Mouse (Mus musculus) kidney, embryonic 16.5 days (tissue): ENCODE results near the gene Cnga4. TPM values are rescaled to one million over a fixed set of nuclear protein-coding genes. Genes with fewer than 3 reads are reported as not detected.
"Not testable (repeated sequence)": the region's sequence is repeated elsewhere in the genome, so short reads cannot be mapped to it uniquely, and the experiment has no call there.

Experiments
- ATAC-seq: fragments of 200-750 bp; cut with Nextera tagmentation; 2 replicates; pipeline ENCODE4 v1.8.0; 2017; ENCODE audit warnings: moderate TSS enrichment; ENCODE audit not compliant: low FRiP score, low TSS enrichment
- H3K27ac ChIP-seq: fragments of 300-500 bp; sonication (generic); 2 replicates; pipeline ENCODE4 v1.5.1; 2014; ENCODE audit warnings: low read length
- H3K27me3 ChIP-seq: fragments of 300-500 bp; sonication (generic); 2 replicates; pipeline ENCODE4 v1.6.1; 2014; ENCODE audit warnings: low read length, control low read depth, mixed read lengths; ENCODE audit not compliant: insufficient read depth
- H3K36me3 ChIP-seq: fragments of 300-500 bp; sonication (generic); 2 replicates; pipeline ENCODE4 v1.6.1; 2014; ENCODE audit warnings: low read length, control low read depth, mixed read lengths; ENCODE audit not compliant: insufficient read depth
- H3K4me1 ChIP-seq: fragments of 300-500 bp; sonication (generic); 2 replicates; pipeline ENCODE4 v1.6.1; 2014; ENCODE audit warnings: low read length, control low read depth, mixed read lengths; ENCODE audit not compliant: insufficient read depth
- H3K4me2 ChIP-seq: fragments of 300-500 bp; sonication (generic); replicated peaks from 2 replicates; pipeline ENCODE4 v1.6.1; 2014; ENCODE audit warnings: low read depth, low read length
- H3K4me3 ChIP-seq: fragments of 300-500 bp; sonication (generic); 2 replicates; pipeline ENCODE4 v1.5.1; 2014; ENCODE audit warnings: mild to moderate bottlenecking, low read length
- H3K9ac ChIP-seq: fragments of 300-500 bp; sonication (generic); replicated peaks from 2 replicates; pipeline ENCODE4 v1.6.1; 2014; ENCODE audit warnings: low read length
- H3K9me3 ChIP-seq: fragments of 300-500 bp; sonication (generic); 2 replicates; pipeline ENCODE4 v1.6.1; 2016; ENCODE audit warnings: low read length, control low read depth
- WGBS: fragments of 180-500 bp; shearing (Covaris S2); extraction: QIAGEN DNeasy Blood & Tissue Kit; methylation state at CpG from one replicate; pipeline ENCODE4 v1.1.7; 2014; 5-methylcytosine and 5-hydroxymethylcytosine counted together
- polyA plus RNA-seq: library from polyadenylated mRNA; unstranded; fragments of >200 nt; fragmentation: Nextera tagmentation; extraction: Ambion mirVana; gene quantifications from 2 replicates; pipeline ENCODE4 v1.2.1, GENCODE M21; 2015

Cnga4 gene
- polyA plus RNA-seq, 1 experiment from 2014 or later = not detected

GRCm38 (mm10) chr7:105434798-105435197 is 30.4 kb downstream of the Cnga4 start:
- Histone ChIP-seq H3K4me3 (no peak overlapping the region), H3K4me1 (no peaks in the 10 kb centered on the region), H3K27me3 (no peaks in the 10 kb centered on the region), H3K4me2 (no peak overlapping the region), H3K36me3 (no peaks in the 10 kb centered on the region), H3K9me3 (no peaks in the 10 kb centered on the region), H3K9ac (no peak overlapping the region), H3K27ac (no peak overlapping the region)
- no peak for ATAC-seq
- 86% methylated on average over 22 of the region's 22 CpGs for WGBS

- H3K9me3 ChIP-seq = no peaks in the 10 kb centered on the region
- no peaks in the 10 kb centered on the region for H3K36me3 ChIP-seq
- H3K27ac ChIP-seq = no peak overlapping the region
- H3K4me3 ChIP-seq = no peak overlapping the region
- no peak for ATAC-seq
- no peaks in the 10 kb centered on the region for H3K4me1 ChIP-seq
- H3K27me3 ChIP-seq = no peaks in the 10 kb centered on the region
- no peak overlapping the region for H3K4me2 ChIP-seq
- no peak overlapping the region for H3K9ac ChIP-seq
- WGBS = 68% methylated on average over 7 of the region's 7 CpGs
Observed at GRCm38 (mm10) chr7:105437979-105438772, 33.8 kb downstream of the Cnga4 start.

GRCm38 (mm10) chr7:105441426-105441825 is 37.1 kb downstream of the Cnga4 start:
- H3K4me3 ChIP-seq = no peak overlapping the region
- H3K9ac ChIP-seq = no peak overlapping the region
- ATAC-seq = no peak
- H3K4me1 ChIP-seq = no peaks in the 10 kb centered on the region
- H3K27ac ChIP-seq = no peak overlapping the region
- 53% methylated on average over 4 of the region's 4 CpGs for WGBS
- no peaks in the 10 kb centered on the region for H3K36me3 ChIP-seq
- no peaks in the 10 kb centered on the region for H3K27me3 ChIP-seq
- no peaks in the 10 kb centered on the region for H3K9me3 ChIP-seq
- H3K4me2 ChIP-seq = no peak overlapping the region

- no peak overlapping the region for H3K4me3 ChIP-seq
- H3K36me3 ChIP-seq = no peaks in the 10 kb centered on the region
- no peak overlapping the region for H3K27ac ChIP-seq
- 65% methylated on average over 3 of the region's 3 CpGs for WGBS
- no peaks in the 10 kb centered on the region for H3K27me3 ChIP-seq
- H3K9ac ChIP-seq = no peak overlapping the region
- no peak overlapping the region for H3K4me2 ChIP-seq
- no peak for ATAC-seq
- H3K9me3 ChIP-seq = no peaks in the 10 kb centered on the region
- no peaks in the 10 kb centered on the region for H3K4me1 ChIP-seq
Observed at GRCm38 (mm10) chr7:105445076-105445475, 40.7 kb downstream of the Cnga4 start.

GRCm38 (mm10) chr7:105453345-105453744 is 49.0 kb downstream of the Cnga4 start:
- H3K4me3 ChIP-seq, ATAC-seq, H3K36me3 ChIP-seq, H3K9ac ChIP-seq, H3K27me3 ChIP-seq, H3K27ac ChIP-seq, H3K9me3 ChIP-seq, H3K4me1 ChIP-seq, H3K4me2 ChIP-seq: not testable (repeated sequence)
- 85% methylated on average over 4 of the region's 4 CpGs for WGBS

Other genes starting within 250 kb of the Cnga4 start
- not detected in 2 replicates for gene Olfr684, start 240.9 kb upstream of the Cnga4 start, polyA plus RNA-seq
- gene Olfr685, start 218.6 kb upstream of the Cnga4 start, polyA plus RNA-seq = not detected in 2 replicates
- not detected in 2 replicates for gene Olfr686, start 197.1 kb upstream of the Cnga4 start, polyA plus RNA-seq
- gene Olfr688, start 116.5 kb upstream of the Cnga4 start, polyA plus RNA-seq = not detected in 2 replicates
- gene Olfr689, start 93.4 kb upstream of the Cnga4 start, polyA plus RNA-seq = not detected in 2 replicates
- not detected in 2 replicates for gene Olfr690, start 70.5 kb upstream of the Cnga4 start, polyA plus RNA-seq
- gene Olfr691, start 62.3 kb upstream of the Cnga4 start, polyA plus RNA-seq = not detected in 2 replicates
- gene Olfr692, start 36.3 kb upstream of the Cnga4 start, polyA plus RNA-seq = not detected in 2 replicates
- not detected in 2 replicates for gene Gm5901, start 29.5 kb upstream of the Cnga4 start, polyA plus RNA-seq
- 47.2 and 49.2 TPM in 2 replicates for gene Fam160a2, start 4.5 kb upstream of the Cnga4 start, polyA plus RNA-seq
- 0.67 and 0.85 TPM in 2 replicates for gene Cckbr, start 21.2 kb downstream of the Cnga4 start, polyA plus RNA-seq
- 59.4 and 75.7 TPM in 2 replicates for gene Cavin3, start 77.7 kb downstream of the Cnga4 start, polyA plus RNA-seq
- 58.7 and 60.7 TPM in 2 replicates for gene Smpd1, start 149.8 kb downstream of the Cnga4 start, polyA plus RNA-seq
- 62.1 and 62.2 TPM in 2 replicates for gene Apbb1, start 177.1 kb downstream of the Cnga4 start, polyA plus RNA-seq
- 1.3 and 1.7 TPM in 2 replicates for gene Hpx, start 195.6 kb downstream of the Cnga4 start, polyA plus RNA-seq
- gene Trim3, start 229.0 kb downstream of the Cnga4 start, polyA plus RNA-seq = 38.7 and 39.2 TPM in 2 replicates
- 164 and 183 TPM in 2 replicates for gene Timm10b, start 235.5 kb downstream of the Cnga4 start, polyA plus RNA-seq
- 92.4 and 92.5 TPM in 2 replicates for gene Arfip2, start 235.8 kb downstream of the Cnga4 start, polyA plus RNA-seq
- gene Gm45799, start 236.0 kb downstream of the Cnga4 start, polyA plus RNA-seq = 13.1 and 32.4 TPM in 2 replicates
- 1.7 and 2.0 TPM in 2 replicates for gene Dnhd1, start 246.3 kb downstream of the Cnga4 start, polyA plus RNA-seq